Mouse (Mus musculus) MEL (cell line): Measurements from ENCODE around the gene Tmem230.

Experiments
- CTCF ChIP-seq, 3 experiments: IDR thresholded peaks in 2 of 3; conservative IDR thresholded peaks in 1 of 3; 2 replicates each; pipeline ENCODE4 v1.5.1; 2011 to 2012; ENCODE audit warnings: low read length in 3 of 3, low read depth in 2 of 3, mild to moderate bottlenecking in 2 of 3, improper control_type of control experiment in 1 of 3, inconsistent platforms in 1 of 3, mixed read lengths in 1 of 3, moderate library complexity in 1 of 3; ENCODE audit not compliant: control insufficient read depth in 1 of 3, insufficient read depth in 1 of 3, poor library complexity in 1 of 3, severe bottlenecking in 1 of 3
- EP300 ChIP-seq, 2 experiments: IDR thresholded peaks; 2 replicates each; pipeline ENCODE4 v1.6.1; 2011; ENCODE audit warnings: improper control_type of control experiment in 2 of 2, low read length in 2 of 2, low read depth in 1 of 2, mild to moderate bottlenecking in 1 of 2
- ETS1 ChIP-seq: IDR thresholded peaks from 2 replicates; pipeline ENCODE4 v1.6.1; 2012; ENCODE audit warnings: low read depth, mild to moderate bottlenecking, inconsistent platforms, low read length, improper control_type of control experiment, moderate library complexity
- GATA1 ChIP-seq: IDR thresholded peaks from 2 replicates; pipeline ENCODE4 v1.6.1; 2011; ENCODE audit warnings: low read depth, low read length, improper control_type of control experiment
- KAT2A ChIP-seq: conservative IDR thresholded peaks from 2 replicates; pipeline ENCODE4 v1.6.1; 2012; ENCODE audit warnings: low read depth, low read length, improper control_type of control experiment, inconsistent platforms
- MAFK ChIP-seq: IDR thresholded peaks from 2 replicates; pipeline ENCODE4 v1.6.1; 2011; ENCODE audit warnings: low read depth, mild to moderate bottlenecking, low read length, improper control_type of control experiment, borderline replicate concordance
- NELFE ChIP-seq: IDR thresholded peaks from 2 replicates; pipeline ENCODE4 v1.6.1; 2011; ENCODE audit warnings: low read depth, low read length, improper control_type of control experiment
- NRF1 ChIP-seq: IDR thresholded peaks from 2 replicates; pipeline ENCODE4 v1.6.1; 2014; ENCODE audit warnings: low read depth, mild to moderate bottlenecking, inconsistent platforms, low read length, improper control_type of control experiment, moderate library complexity; ENCODE audit not compliant: poor library complexity, insufficient read depth, severe bottlenecking
- POLR2A ChIP-seq, 2 experiments: IDR thresholded peaks; 2 replicates each; pipeline ENCODE4 v1.6.1; 2011 to 2012; ENCODE audit warnings: low read length in 2 of 2, mild to moderate bottlenecking in 2 of 2, control low read depth in 1 of 2, improper control_type of control experiment in 1 of 2, low read depth in 1 of 2, moderate library complexity in 1 of 2; ENCODE audit not compliant: control insufficient read depth in 1 of 2, insufficient read depth in 1 of 2, poor library complexity in 1 of 2
- SIN3A ChIP-seq: IDR thresholded peaks from 2 replicates; pipeline ENCODE4 v1.6.1; 2012; ENCODE audit warnings: low read length, improper control_type of control experiment, inconsistent platforms
- UBTF ChIP-seq: IDR thresholded peaks from 2 replicates; pipeline ENCODE4 v1.6.1; 2012; ENCODE audit warnings: low read depth, mild to moderate bottlenecking, inconsistent platforms, low read length, improper control_type of control experiment, moderate library complexity, borderline replicate concordance; ENCODE audit not compliant: insufficient read depth
- ZKSCAN1 ChIP-seq: IDR thresholded peaks from 2 replicates; pipeline ENCODE4 v1.6.1; 2012; ENCODE audit warnings: low read depth, mild to moderate bottlenecking, inconsistent platforms, low read length, improper control_type of control experiment, moderate library complexity

GRCm38 (mm10) chr2:132292083-132292482 lies 44.5 kb upstream of the Tmem230 start:
- TF ChIP-seq ZKSCAN1 (no peak), NRF1 (no peak), SIN3A (no peak), CTCF (IDR thresholded peaks at IDR 0.05 in 2 of 3, conservative IDR thresholded peaks at IDR 0.05 in 1 of 3; ENCODE audit: control insufficient read depth in 1 of 3, insufficient read depth in 1 of 3, low read depth in 2 of 3, low read length in 3 of 3, poor library complexity in 1 of 3, severe bottlenecking in 1 of 3) (no peak), POLR2A (IDR thresholded peaks at IDR 0.05; ENCODE audit: control insufficient read depth in 1 of 2, insufficient read depth in 1 of 2, low read depth in 1 of 2, low read length in 2 of 2, poor library complexity in 1 of 2) (no peak), NELFE (no peak), GATA1 (no peak), MAFK (no peak), EP300 (IDR thresholded peaks at IDR 0.05; ENCODE audit: low read depth in 1 of 2, low read length in 2 of 2) (no peak), ETS1 (no peak), KAT2A (no peak), UBTF (no peak)
